Mouse (Mus musculus) gastrocnemius, adult 18-20 months (tissue): ENCODE data around the gene Capn1. TPM values are rescaled to one million over a fixed set of nuclear protein-coding genes. Genes with fewer than 3 reads are reported as not detected.
A peak's percentile ranks its signal among the peaks of the same experiment; 100 is the strongest.

ENCODE experiments used
- DNase-seq: peaks from one replicate; pipeline ENCODE4 v3.0.0; 2021; ENCODE audit warnings: low spot score
- total RNA-seq, 2 experiments: library from RNA; stranded (reverse); gene quantifications; 2 replicates each; pipeline ENCODE4 v1.2.3; 2021

Capn1 gene
- total RNA-seq, 2 experiments from 2014 or later = 89.8 to 91.1 TPM

- DNase-seq = no peak
Observed at GRCm38 (mm10) chr19:6040002-6040401, 24.3 kb upstream of the Capn1 start.

- DNase-seq = no peak
Observed at GRCm38 (mm10) chr19:6038326-6038725, 22.6 kb upstream of the Capn1 start.

DNA sequence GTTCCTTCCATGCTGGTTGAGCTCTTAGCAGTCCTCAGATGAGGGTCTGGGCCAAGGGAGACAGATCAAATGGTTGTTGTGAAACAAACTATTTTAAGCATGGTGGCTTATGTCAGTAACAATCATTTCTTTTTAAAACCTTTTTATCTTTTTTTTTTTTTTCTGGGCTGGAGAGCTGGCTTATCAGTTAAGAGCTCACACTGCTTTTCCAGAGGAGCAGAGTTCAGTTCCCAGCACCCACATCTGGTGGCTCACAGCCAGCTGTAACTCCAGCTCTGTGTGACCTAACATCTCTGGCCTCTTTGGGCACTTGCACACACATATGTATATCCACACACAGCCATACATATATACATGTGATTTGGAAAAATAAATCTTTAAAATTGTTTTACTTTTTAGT is 22.0 kb upstream of the Capn1 start:
- DNase-seq = no peak

DNA sequence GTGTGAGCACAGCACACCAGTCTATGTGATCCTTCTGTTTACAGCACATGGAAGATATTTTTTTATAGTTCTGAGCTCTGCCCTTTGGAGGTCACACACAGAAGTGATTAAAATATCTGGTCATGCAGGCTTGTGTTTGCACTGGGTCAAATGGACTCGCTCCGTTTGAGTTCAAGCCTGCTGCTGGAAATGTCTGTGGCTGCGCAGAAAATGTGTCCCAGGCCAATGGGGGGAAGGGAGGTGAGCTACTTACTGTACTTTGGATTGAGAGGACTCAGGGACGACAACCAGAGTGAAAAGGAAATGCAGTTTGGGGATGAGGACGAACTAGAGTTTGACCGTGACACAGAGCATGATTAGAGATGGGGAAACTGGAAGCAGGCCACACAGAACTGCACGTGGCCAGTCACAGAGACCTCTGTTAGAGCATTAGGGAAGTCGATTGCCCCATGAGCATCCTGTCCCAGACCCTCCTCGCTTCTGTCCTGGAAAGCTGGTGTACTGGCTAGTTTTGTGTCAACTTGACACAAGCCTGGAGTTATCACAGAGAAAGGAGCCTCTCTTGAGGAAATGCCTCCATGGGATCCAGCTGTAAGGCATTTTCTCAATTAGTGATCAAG is 20.4 kb upstream of the Capn1 start:
- no peak for DNase-seq

GRCm38 (mm10) chr19:6030520-6031280 is 15.0 kb upstream of the Capn1 start:
- no peak for DNase-seq

- no peak for DNase-seq
Observed at GRCm38 (mm10) chr19:6029426-6029825, 13.7 kb upstream of the Capn1 start.

- no peak for DNase-seq
Observed at GRCm38 (mm10) chr19:6028991-6029390, 13.3 kb upstream of the Capn1 start.

DNA sequence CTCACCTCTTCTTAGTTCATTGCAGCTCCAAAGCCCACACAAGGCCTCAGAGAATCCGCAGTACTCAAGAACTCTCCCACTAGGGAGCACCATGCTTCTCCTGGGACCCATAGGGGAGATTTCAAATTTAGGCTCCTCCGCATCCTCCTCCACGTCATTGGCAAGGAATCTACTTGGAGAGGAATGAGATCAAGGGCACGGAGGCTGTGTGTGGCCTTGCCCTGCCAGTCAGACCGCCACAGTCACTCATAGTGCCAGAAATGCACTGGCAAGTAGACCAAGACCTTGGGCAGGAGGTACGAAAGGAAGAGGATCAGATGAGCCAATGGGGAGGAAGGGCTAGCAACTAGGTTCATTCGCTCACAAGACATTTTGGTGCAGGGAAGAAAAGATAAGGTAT is 8.2 kb upstream of the Capn1 start:
- DNase-seq = no peak

DNA sequence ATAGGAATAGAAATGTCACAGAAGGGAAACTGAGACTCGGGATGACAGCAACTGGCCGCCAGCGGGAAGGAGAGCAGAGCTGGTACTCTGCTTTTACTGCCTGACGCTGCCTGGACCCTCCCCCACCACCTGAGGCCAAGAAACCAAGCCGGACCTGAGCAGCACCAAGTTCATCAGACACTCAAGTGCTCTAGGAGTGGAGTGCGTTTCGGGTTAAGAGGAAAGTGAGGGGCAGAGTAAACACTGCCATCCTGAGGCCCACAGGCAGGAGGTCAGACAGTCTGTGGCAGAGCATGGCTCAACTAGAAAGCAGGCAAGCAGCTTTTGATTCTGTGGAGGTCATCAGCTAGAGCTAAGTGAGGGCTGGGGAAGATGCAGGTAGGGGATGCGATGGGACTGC is 7.4 kb upstream of the Capn1 start:
- DNase-seq = no peak

GRCm38 (mm10) chr19:6020276-6020675 is 4.6 kb upstream of the Capn1 start:
- no peak for DNase-seq

DNA sequence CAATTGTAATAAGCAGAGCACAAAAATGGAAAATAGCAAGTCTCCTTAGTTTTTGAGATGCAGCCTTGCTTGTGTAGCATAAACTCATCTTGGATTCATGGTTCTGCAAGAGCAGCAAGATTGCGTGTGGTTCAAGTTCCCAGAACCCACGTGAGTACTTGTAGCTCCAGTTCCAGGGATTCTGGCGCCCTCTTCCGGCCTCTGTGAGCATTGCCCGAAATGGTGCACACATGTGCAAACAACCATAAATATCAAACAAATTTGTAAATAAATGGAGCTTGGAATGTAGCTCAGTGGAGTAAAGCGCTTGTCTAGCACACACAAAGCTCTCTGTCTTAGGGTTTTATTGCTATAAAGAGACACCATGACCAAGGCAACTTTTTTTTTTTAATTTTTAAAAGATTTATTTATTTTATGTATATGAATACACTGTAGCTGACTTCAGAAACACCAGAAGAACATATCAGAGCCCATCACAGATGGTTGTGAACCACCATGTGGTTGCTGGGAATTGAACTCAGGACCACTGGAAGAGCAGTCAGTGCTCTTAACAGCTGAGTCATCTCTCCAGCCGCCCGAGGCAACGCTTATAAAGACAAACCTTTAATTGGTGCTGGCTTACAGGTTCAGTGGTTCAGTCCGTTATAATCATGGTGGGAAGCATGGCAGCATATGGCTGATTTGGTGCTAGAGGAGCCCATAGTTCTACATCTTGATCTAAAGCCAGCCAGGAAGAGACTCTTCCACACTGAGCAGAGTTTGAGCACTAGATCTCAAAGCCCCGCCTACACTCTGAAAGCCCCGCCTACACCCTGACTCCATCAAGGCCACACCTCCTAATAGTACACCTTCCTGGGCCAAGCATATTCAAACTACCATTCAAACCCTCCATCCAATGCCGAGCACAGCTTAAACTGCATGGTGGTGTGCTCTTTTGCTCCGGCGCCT is 2.7 kb upstream of the Capn1 start:
- peak; percentile 92 for DNase-seq

GRCm38 (mm10) chr19:6016532-6016931 is 835 bp upstream of the Capn1 start:
- DNase-seq = no peak

- peak; percentile 34 for DNase-seq
Observed at GRCm38 (mm10) chr19:6014991-6015510, 646 bp downstream of the Capn1 start.

DNA sequence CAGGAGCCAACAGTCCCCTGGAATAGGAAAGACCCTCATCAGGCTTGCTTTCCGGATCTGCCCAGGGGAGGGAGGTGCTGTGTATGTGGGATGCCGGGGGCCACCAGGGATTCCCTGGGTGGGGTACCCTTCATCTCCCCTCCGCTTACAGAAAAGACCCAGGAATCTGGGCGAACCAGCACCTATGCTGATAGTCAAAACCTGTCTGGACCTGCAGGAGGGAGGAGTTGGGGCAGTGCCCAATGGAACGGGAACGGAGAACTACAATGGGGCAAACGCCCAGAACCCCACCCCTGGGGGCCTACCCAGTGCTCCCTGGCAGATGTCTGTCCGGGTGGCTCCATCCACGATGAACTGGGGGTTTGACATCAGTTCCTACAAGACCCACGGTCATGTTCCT is 2.0 kb downstream of the Capn1 start:
- no peak for DNase-seq

GRCm38 (mm10) chr19:6009137-6009536 is 6.6 kb downstream of the Capn1 start:
- no peak for DNase-seq

GRCm38 (mm10) chr19:6007013-6007412 is 8.7 kb downstream of the Capn1 start:
- no peak for DNase-seq

GRCm38 (mm10) chr19:6005541-6005940 is 10.2 kb downstream of the Capn1 start:
- no peak for DNase-seq

- no peak for DNase-seq
Observed at GRCm38 (mm10) chr19:5999969-6000368, 15.7 kb downstream of the Capn1 start.

DNA sequence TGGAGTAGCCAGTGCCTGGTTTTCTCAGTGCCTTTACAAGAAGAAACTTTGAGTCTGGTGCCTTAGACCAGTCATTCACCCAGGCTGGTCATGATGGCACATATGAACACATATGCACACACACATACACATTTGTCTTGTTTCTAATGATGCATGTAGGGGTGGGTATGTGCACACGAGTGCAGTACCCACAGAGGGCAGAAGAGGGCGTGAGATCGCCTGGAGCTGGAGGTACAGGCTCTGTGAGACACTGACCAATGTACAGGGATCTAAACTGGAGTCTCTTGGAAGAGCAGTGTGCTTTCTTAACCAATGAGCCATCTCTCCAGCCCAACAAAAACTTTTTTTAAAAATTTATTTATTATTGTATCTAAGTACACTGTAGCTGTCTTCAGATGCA is 17.5 kb downstream of the Capn1 start:
- no peak for DNase-seq

GRCm38 (mm10) chr19:5994711-5995110 is 21.0 kb downstream of the Capn1 start:
- DNase-seq = no peak

DNA sequence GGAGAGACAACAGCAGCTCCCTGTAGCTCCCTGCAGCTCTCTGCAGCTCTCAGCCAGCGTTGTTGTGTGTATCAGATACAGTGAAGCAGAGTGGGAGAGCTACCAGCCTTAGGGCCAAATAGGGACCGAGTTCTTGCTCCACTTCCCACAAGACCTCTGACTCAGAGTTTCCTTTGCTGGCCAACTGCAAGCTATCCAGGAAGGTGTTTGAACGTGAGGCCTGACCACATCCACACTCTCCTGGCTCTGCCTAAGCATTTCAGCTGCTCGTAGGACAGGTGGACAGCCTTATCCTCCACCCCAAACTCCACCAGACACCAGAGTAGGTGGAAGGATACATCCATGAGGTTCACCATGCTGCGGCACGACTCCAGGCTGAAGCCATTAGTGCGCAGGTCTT is 23.7 kb downstream of the Capn1 start:
- no peak for DNase-seq

GRCm38 (mm10) chr19:5991467-5991866 is 24.2 kb downstream of the Capn1 start:
- DNase-seq = no peak
